Mouse (Mus musculus) ovary, adult 2 months (tissue): ENCODE data around the gene Smco3. TPM values are rescaled to one million over a fixed set of nuclear protein-coding genes. Genes with fewer than 3 reads are reported as not detected.

Experiments used
- polyA plus RNA-seq: library from polyadenylated mRNA; depleted of rRNA; stranded (reverse); fragments of >200 nt; gene quantifications from 2 replicates; pipeline ENCODE4 v1.2.3, GENCODE M21; 2012; rRNA removed

The Smco3 gene
- 0.16 TPM in 1 of 2 replicates, not detected in the other for polyA plus RNA-seq

DNA sequence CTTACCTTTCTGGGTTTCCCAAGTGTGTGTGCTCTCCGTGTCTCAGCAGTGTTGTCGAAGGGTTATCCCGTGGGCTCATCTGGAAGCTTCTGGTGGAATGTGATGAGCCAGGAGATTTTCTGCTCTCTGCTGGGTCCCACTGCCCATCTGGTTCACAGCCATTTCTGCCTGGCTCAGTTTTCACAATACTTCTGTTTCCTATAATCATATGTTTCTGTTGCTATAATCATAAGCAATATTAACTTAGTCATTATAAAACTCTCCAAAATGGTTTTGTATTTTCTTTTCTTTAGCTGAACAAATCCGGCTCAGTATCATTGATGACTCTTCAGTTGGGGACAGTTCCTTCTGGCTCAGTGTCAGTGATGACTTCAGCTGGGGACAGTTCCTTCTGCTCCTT lies at the start of gene Smco3:
Gene Smco3, minus strand, starts transcription at position 101 of the 400 bp plus-strand sequence.

GRCm38 (mm10) chr6:136875670-136876069 lies 40.4 kb upstream of the Smco3 start, which contains the start of gene Mgp:
TSS of gene Mgp (minus strand) at chr6:136875823.

GRCm38 (mm10) chr6:136857186-136857872 lies 22.1 kb upstream of the Smco3 start, which contains the start of gene Art4:
TSS of gene Art4 (minus strand) at chr6:136857733.

GRCm38 (mm10) chr6:136827881-136828561 lies 7.2 kb downstream of the Smco3 start, which contains the start of gene Wbp11:
TSS of gene Wbp11 (minus strand) at chr6:136828233.

GRCm38 (mm10) chr6:136827516-136827880 lies 7.8 kb downstream of the Smco3 start, which contains the start of gene BC049715:
TSS of gene BC049715 (plus strand) at chr6:136827626.

DNA sequence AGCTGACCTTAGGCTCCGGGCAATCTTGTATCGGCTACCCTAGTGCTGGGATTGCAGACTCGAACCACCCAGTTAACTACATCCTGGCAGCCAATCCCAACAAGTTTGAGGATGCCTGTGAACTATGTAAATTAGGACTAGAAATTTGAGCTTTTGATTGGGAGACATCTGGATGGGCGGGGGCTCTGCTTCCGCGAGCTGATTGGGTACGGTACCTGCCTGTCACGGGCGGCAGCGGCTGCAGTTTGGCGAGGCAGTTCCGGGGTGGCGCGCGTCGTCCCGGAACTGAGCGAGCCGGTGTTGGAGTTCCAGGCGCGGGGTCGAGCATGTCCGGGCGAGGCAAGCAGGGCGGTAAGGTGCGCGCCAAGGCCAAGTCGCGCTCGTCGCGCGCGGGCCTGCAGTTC lies 27.2 kb downstream of the Smco3 start, which contains the start of gene H2afj:
Gene H2afj, plus strand, starts transcription at position 231 of the 404 bp plus-strand sequence.

GRCm38 (mm10) chr6:136803739-136804633 lies 31.3 kb downstream of the Smco3 start, which contains the start of gene Hist4h4:
TSS of gene Hist4h4 (minus strand) at chr6:136804415.

GRCm38 (mm10) chr6:136781377-136781986 lies 53.8 kb downstream of the Smco3 start, which contains the start of gene Gucy2c:
TSS of gene Gucy2c (minus strand) at chr6:136781765.

Other genes starting within 250 kb of the Smco3 start
- gene Plbd1, start 173.5 kb downstream of the Smco3 start, polyA plus RNA-seq, result 25.9 TPM in 2 replicates
- 0.10 TPM in 1 of 2 replicates, not detected in the other for gene Gucy2c, start 53.7 kb downstream of the Smco3 start, polyA plus RNA-seq
- gene Hist4h4, start 31.0 kb downstream of the Smco3 start, polyA plus RNA-seq, result 2.6 and 3.5 TPM in 2 replicates
- gene H2afj, start 27.2 kb downstream of the Smco3 start, polyA plus RNA-seq, result 415 and 517 TPM in 2 replicates
- 3.3 and 4.9 TPM in 2 replicates for gene BC049715, start 7.8 kb downstream of the Smco3 start, polyA plus RNA-seq
- 36.3 and 50.5 TPM in 2 replicates for gene Wbp11, start 7.2 kb downstream of the Smco3 start, polyA plus RNA-seq
- gene Art4, start 22.3 kb upstream of the Smco3 start, polyA plus RNA-seq, result 7.8 and 9.4 TPM in 2 replicates
- 1,591 and 1,646 TPM in 2 replicates for gene Mgp, start 40.4 kb upstream of the Smco3 start, polyA plus RNA-seq
- not detected in 2 replicates for gene Erp27, start 86.7 kb upstream of the Smco3 start, polyA plus RNA-seq
- gene Pde6h, start 88.4 kb upstream of the Smco3 start, polyA plus RNA-seq, result 0.49 TPM in 1 of 2 replicates, not detected in the other
- 12.8 and 17.7 TPM in 2 replicates for gene Arhgdib, start 106.4 kb upstream of the Smco3 start, polyA plus RNA-seq